Mouse (Mus musculus) kidney, postnatal 4 days (tissue): Measurements from ENCODE around the gene Olfr464.
A peak's percentile ranks its signal among the peaks of the same experiment; 100 is the strongest.

Experiments
- DNase-seq, 2 experiments: peaks; one replicate each; pipeline ENCODE4 v3.0.0; 2021; ENCODE audit warnings: mixed read lengths in 2 of 2

The Olfr464 gene

GRCm38 (mm10) chr11:87920966-87921365 is at the start of gene Olfr464:
Gene Olfr464 (minus strand): TSS chr11:87920967.
- DNase-seq = peak; percentile 84

DNA sequence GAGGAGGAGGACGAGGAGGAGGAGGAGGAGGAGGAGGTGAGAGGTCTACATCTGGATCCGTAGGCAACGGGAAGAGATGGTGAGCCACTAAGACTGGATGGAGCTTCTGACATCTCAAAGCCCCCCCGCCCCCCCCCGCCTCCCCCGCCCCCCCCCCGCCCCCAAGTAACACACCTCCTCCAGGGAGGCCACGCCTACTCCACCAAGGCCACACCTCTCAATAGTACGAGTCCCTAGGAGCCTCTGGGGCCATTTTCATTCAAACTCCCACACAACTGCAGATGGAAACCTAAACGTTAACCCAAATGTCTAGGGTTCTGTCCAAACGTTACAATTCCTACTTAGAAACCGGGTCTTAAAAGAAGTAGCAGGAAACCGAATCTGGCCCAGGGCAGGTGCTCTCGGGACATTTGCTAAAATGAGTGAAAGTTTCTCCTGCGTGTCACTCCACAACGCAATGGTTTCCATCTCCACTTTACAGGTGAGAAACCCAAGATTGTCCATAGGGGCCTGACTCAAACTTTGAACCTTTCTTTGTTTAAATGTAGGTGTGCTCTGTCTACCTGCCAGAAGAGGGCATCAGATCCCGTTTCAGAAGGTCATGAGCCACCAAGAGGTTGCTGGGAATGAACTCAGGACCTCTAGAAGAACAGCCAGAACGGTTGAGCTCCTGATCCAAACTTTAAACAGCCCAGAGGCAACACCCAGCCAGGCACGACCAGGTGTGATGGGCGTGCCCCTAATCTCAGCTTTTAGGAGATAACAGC is 47.8 kb upstream of the Olfr464 start:
- peak in 1 of 2 experiments; percentile 45 for DNase-seq

- DNase-seq = peak; percentile 90 to 91
Measured at GRCm38 (mm10) chr11:87967692-87968289, 47.0 kb upstream of the Olfr464 start.

GRCm38 (mm10) chr11:87966214-87966613 is 45.4 kb upstream of the Olfr464 start:
- peak in 1 of 2 experiments; percentile 35 for DNase-seq

GRCm38 (mm10) chr11:87965293-87965692 is 44.5 kb upstream of the Olfr464 start:
- DNase-seq = no peak

DNA sequence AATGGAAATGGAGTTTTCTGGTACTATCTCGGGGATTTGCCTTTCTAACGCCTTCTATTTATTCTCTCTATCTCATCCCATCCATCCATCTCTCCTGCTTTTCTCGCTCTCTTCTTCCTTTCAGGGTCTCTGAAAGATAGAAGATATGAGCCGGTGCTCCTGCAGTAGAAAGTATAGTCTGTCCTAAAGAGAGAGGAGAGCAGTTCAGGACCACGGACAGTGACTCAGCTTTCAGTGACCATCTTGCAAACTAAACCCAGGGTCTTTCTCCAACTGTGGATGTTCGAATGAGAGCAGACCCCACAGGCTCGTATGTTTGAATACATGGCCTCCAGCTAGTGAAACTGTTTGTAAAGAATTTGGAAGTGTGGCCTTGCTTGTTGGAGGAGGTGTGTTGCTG is 36.3 kb upstream of the Olfr464 start:
- DNase-seq = peak; percentile 64 to 70

DNA sequence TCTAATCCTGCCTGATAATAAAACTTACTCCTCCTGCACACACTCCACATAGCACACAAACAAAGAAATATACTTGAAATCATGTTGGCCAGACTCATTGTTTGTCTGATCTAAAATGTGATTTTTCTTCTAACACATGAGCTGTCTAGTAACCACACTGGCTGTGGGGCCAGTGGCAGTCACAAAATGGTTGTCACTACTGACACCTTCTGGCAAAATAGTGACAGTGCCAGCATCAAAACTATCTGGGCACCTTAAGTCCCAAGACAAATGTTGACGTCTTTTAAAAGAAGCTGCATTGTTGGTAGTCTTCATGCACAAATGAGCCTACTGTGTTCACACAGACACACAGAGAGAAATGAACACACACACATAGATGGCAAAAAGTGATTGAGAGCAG is 34.4 kb upstream of the Olfr464 start:
- peak in 1 of 2 experiments; percentile 22 for DNase-seq

DNA sequence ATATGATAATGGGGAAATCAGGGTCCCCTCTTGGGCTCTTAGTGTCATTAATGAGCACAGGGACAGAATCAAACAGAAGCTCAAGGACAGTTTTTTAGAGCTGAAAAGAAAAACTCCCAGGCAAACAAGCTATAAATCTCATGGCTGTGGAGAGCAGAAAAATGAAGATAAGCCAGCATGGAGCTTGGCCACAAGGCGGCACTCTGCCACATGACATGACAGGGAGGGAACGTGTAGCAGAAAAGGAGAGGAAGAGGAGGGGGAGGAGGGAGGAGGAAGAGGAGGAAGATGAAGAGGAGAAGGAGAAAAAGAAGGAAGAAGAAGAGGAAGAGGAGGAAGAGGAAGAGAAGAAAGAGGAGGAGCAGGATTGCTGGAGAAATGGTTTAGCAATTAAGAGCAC is 29.2 kb upstream of the Olfr464 start:
- peak; percentile 24 for DNase-seq

- no peak for DNase-seq
Measured at GRCm38 (mm10) chr11:87935467-87935866, 14.7 kb upstream of the Olfr464 start.

DNA sequence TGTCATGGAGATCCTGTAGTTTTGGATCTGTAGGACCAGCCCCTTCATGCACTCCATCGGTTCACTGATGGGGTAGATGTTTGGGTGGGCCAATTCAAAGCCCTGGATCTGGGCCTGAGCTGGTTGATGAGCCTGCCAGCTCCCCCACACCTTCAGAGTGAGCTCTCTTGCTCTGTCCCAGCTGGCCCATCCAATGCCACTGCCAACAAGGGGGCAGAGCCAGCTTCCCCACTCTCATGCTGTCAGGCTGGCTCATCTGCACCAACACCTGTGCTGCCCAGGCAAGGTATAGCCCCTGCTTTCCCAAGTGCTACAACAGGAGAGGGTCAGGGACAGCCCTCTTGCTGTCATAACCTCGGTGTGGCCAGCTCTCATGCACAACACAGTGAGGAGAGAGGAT is 13.0 kb upstream of the Olfr464 start:
- DNase-seq = no peak

DNA sequence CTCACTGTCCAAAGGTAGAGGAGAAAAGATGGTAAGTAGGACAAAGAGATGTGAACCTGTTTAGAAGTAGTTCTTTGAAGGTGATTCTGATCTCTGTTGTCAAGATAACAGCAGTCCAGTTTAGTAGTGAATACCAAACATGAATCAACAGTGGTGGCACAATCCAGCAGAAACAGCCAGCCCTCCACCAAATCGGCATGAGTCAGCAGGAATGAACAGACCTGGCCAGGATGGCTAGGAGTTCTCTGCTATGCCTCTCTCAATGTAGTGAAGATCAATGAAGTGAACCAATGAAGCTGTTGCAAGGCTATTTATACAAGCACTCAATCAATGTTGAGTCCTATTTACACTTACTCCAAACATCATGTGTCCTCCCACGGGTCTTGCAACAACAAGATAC is 9.6 kb upstream of the Olfr464 start:
- no peak for DNase-seq

GRCm38 (mm10) chr11:87920301-87920700 is 466 bp downstream of the Olfr464 start:
- DNase-seq = no peak

GRCm38 (mm10) chr11:87916005-87916404 is 4.8 kb downstream of the Olfr464 start:
- DNase-seq = no peak

DNA sequence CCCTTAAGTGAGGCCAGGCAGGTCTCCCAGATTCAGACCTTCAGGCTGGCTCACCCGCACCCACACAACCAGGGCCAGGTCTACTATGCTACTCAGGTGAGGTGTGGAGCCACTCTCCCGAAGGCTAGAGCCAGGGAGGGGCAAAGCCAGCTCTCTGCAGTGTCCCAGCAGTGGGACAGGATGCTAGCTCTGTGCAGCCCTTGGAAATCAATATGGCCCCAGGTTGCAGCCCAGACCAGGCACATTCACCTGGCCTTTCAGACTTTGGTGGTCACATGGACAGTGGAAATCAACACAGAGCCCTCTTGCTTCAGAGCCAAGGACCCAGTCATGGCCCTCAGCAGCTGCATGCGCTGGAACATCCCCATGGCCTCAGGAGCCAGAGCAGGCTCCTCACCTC is 16.4 kb downstream of the Olfr464 start:
- no peak for DNase-seq

GRCm38 (mm10) chr11:87897287-87897686 is 23.5 kb downstream of the Olfr464 start, which contains the start of gene Olfr463:
Gene Olfr463 (minus strand): TSS chr11:87897387.
- DNase-seq = no peak

- no peak for DNase-seq
Measured at GRCm38 (mm10) chr11:87892168-87892567, 28.6 kb downstream of the Olfr464 start, which contains the start of gene Olfr462. Gene Olfr462 (minus strand): TSS chr11:87892268.

DNA sequence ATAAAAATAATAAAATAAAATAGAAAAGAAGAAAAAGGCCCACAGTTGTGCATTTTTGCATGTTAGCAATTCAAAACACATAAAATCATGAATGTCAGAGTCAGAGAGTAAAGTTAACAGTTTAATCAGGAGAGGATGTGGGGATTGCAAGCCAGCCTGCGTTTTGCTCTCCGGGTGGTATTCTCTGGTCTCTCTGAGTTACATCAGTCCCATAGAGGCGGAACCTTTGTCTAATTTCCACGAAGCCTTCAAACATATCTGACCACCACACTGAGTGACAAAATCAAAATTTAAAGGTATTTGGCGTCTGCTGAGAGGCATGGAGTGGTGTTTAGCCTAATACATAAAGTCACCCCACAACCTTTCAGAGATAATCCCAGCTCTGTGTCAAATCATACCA is 35.9 kb downstream of the Olfr464 start:
- DNase-seq = no peak

- DNase-seq = peak in 1 of 2 experiments; percentile 21
Measured at GRCm38 (mm10) chr11:87883493-87883892, 37.3 kb downstream of the Olfr464 start.

GRCm38 (mm10) chr11:87881714-87882113 is 39.1 kb downstream of the Olfr464 start:
- DNase-seq = no peak

DNA sequence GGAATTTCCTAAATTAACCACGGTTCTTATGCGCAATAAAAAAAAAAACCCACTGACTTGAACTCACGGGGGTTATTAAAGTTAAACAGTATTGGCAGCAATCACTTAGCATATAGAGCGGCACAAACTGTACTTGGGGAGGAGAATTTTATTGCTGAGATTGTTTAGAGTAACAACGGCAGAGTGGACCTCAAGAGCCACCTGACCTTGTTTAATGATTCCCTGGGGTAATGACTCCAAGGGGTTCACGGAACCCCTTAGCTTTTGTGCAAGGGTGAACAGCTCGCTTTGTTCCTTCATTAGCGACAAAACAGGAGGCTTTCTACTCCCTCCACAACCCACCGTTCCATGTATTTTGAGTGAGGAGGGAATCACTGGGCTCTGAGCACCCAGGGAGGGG is 40.9 kb downstream of the Olfr464 start:
- DNase-seq = no peak

- no peak for DNase-seq
Measured at GRCm38 (mm10) chr11:87875436-87875835, 45.3 kb downstream of the Olfr464 start, which contains the start of gene Epx. Gene Epx (minus strand): TSS chr11:87875536.

GRCm38 (mm10) chr11:87871766-87872165 is 49.0 kb downstream of the Olfr464 start:
- DNase-seq = no peak

DNA sequence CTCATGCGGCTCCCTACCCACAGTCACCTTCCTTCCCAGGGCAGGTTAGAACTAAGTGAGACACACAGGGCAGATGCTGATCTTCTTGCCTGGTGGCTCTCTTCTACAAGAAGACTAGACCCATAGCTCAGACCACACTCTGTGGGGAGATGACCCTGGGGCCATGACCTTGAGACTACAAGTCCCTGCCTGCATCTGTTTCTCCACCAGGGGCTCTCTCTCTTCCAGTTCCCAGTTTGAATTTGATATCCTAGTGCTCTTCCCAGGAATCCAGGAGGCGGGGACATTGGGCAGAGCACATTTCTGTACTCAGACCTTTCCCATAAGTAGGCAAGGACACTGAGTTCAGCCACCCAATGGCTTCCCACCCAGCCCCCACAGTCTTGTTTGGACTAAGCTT is 50.7 kb downstream of the Olfr464 start:
- DNase-seq = no peak

DNA sequence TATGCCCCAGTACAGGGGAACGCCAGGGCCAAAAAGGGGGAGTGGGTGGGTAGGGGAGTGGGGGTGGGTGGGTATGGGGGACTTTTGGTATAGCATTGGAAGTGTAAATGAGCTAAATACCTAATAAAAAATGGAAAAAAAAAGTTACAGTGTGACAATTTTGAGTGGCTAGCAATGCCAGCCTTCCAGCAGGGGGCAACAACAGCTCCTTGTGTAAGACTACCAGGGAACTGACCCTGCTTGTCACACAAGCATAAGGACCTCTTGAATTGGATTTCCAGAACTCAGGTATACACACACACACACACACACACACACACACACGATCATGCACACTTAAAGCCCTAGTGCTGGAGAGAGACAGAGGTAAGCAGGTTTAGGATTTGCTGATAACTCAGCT is 53.9 kb downstream of the Olfr464 start:
- DNase-seq = peak; percentile 64 to 66
